Mouse (Mus musculus): ENCODE data around the gene Mrpl53.

GRCm38 (mm10) chr6:83066441-83066840, 42.4 kb upstream of the Mrpl53 start:
- TF ChIP-seq EP300 (IDR thresholded peaks at IDR 0.05; ENCODE audit: insufficient read depth, low read depth, low read length) (no peak), CTCF (IDR thresholded peaks at IDR 0.05; ENCODE audit: low read depth, low read length) (no peak)
